Mouse (Mus musculus) heart, postnatal 0 days (tissue): ENCODE measurements around the gene Prpf38b. TPM values are rescaled to one million over a fixed set of nuclear protein-coding genes. Genes with fewer than 3 reads are reported as not detected.

Experiments used
- ATAC-seq: fragments of 200-750 bp; cut with Nextera tagmentation; 2 replicates; pipeline ENCODE4 v1.8.0; 2017; ENCODE audit warnings: low read depth, moderate number of reproducible peaks, moderate library complexity; ENCODE audit not compliant: insufficient read depth
- DNase-seq: peaks from one replicate; pipeline ENCODE4 v3.0.0-alpha.2; 2016; ENCODE audit warnings: low spot score
- H3K27ac ChIP-seq: fragments of 300-500 bp; sonication (generic); 2 replicates; pipeline ENCODE4 v1.5.1; 2014; ENCODE audit warnings: low read depth, mild to moderate bottlenecking
- H3K27me3 ChIP-seq: fragments of 300-500 bp; sonication (generic); 2 replicates; pipeline ENCODE4 v1.6.1; 2014; ENCODE audit warnings: low read length, mixed read lengths; ENCODE audit not compliant: control insufficient read depth, insufficient read depth
- H3K36me3 ChIP-seq: fragments of 300-500 bp; sonication (generic); replicated peaks from 2 replicates; pipeline ENCODE4 v1.6.1; 2014; ENCODE audit warnings: low read length, mixed read lengths; ENCODE audit not compliant: control insufficient read depth, insufficient read depth
- H3K4me1 ChIP-seq: fragments of 300-500 bp; sonication (generic); 2 replicates; pipeline ENCODE4 v1.6.1; 2014; ENCODE audit warnings: antibody characterized with exemption; ENCODE audit not compliant: control insufficient read depth, insufficient read depth
- H3K4me2 ChIP-seq: fragments of 300-500 bp; sonication (generic); 2 replicates; pipeline ENCODE4 v1.6.1; 2014; ENCODE audit warnings: low read depth, mild to moderate bottlenecking, low read length, moderate library complexity
- H3K4me3 ChIP-seq: fragments of 300-500 bp; sonication (generic); 2 replicates; pipeline ENCODE4 v1.5.1; 2014; ENCODE audit warnings: low read depth, low read length
- H3K9ac ChIP-seq: fragments of 300-500 bp; sonication (generic); replicated peaks from 2 replicates; pipeline ENCODE4 v1.6.1; 2014; ENCODE audit warnings: low read depth, low read length, mixed read lengths
- H3K9me3 ChIP-seq: fragments of 300-500 bp; sonication (generic); replicated peaks from 2 replicates; pipeline ENCODE4 v1.6.1; 2016; ENCODE audit warnings: low read length; ENCODE audit not compliant: control insufficient read depth
- CTCF ChIP-seq: IDR thresholded peaks from 2 replicates; pipeline ENCODE4 v1.5.1; 2016; ENCODE audit warnings: antibody characterized with exemption, control low read depth, low read depth
- EP300 ChIP-seq: IDR thresholded peaks from 2 replicates; pipeline ENCODE4 v1.6.1; 2016; ENCODE audit warnings: antibody characterized with exemption, low read depth
- WGBS: fragments of 180-500 bp; shearing (Covaris S2); extraction: QIAGEN DNeasy Blood & Tissue Kit; methylation state at CpG from one replicate; pipeline ENCODE4 v1.1.7; 2014; 5-methylcytosine and 5-hydroxymethylcytosine counted together
- polyA plus RNA-seq: library from polyadenylated mRNA; unstranded; fragments of >200 nt; fragmentation: Nextera tagmentation; extraction: Ambion mirVana; gene quantifications from 2 replicates; pipeline ENCODE4 v1.2.1, GENCODE M21; 2015
- total RNA-seq: library from RNA; depleted of rRNA; stranded (reverse); fragments of >200 nt; gene quantifications from 2 replicates; pipeline ENCODE4 v1.2.3, GENCODE M21; 2014; ENCODE audit warnings: low replicate concordance; rRNA removed

The Prpf38b gene
- total RNA-seq (25.2 and 33.8 TPM in 2 replicates), polyA plus RNA-seq (27.5 and 27.8 TPM in 2 replicates)

DNA sequence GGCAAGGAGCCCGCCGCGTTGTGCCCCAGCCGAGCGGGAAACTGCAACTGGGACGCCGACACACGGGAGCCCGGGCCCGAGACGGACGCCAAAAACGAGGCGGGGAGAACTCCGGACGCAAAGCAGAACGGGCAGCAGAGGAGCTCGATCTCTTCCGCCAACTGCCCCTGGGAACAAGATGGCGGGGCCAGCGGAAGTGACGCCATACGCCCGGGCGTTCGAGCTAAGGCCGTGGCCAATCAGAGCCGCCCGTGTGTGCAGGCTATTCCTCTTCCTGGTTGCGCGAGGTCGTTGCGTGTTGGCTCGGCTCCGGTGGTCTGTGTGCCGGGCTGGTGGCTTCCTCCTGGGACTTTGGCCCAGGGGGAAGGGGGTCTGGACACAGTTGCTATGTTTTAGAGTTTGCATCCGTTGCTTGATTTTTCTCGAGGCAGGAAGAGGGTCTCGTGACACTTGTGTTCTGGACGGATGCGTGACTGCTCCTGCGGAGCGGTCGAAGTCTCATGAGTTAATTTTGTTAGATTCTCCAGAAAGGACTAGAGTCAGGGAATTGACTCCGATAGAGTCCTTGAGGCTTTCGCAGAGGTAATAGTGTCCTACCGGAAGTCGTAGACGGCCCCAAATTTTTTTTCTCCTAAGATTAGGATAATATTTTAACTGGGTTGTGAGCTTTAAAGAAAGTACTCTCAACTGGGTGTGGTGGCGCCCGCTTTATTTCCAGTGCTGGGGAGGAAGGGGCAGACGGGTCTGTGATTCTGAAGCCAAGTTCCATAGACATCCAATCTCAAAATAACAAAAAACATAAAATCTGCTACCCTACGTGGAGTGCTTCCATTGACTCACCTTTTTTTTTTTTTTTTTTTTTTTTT is at the start of gene Prpf38b:
Prpf38b (minus strand) TSS at position 180 of the 866 bp plus-strand sequence.
- Histone ChIP-seq H3K4me2 (peak within 1 kb of the TSS; percentile 98), H3K4me3 (peak within 1 kb of the TSS; percentile 99), H3K36me3 (peaks cover 15% of the 10 kb centered on the region; the same call in 1 of the 2 replicates), H3K9me3 (no peaks in the 10 kb centered on the region), H3K27me3 (no peaks in the 10 kb centered on the region), H3K27ac (peak within 1 kb of the TSS; percentile 100), H3K9ac (peak within 1 kb of the TSS; percentile 92), H3K4me1 (peaks cover 7% of the 10 kb centered on the region)
- ATAC-seq (peak; percentile 98), DNase-seq (peak; percentile 94)
- WGBS = under 1% methylated on average over 53 of the region's 53 CpGs
- TF ChIP-seq EP300 (no peak; the same call in 1 of the 2 replicates), CTCF (no peak)

- no peak overlapping the region for H3K27ac ChIP-seq
- 51% methylated on average over 7 of the region's 7 CpGs for WGBS
- DNase-seq (no peak), ATAC-seq (no peak)
- H3K36me3 ChIP-seq = no peaks in the 10 kb centered on the region
- H3K9ac ChIP-seq = no peak overlapping the region
- no peaks in the 10 kb centered on the region for H3K27me3 ChIP-seq
- TF ChIP-seq EP300 (no peak), CTCF (no peak)
- H3K9me3 ChIP-seq = no peaks in the 10 kb centered on the region
- H3K4me2 ChIP-seq = peak overlapping the region; percentile 38
- 0 out of 2 replicates have a peak, but pooled peaks cover 2% of the 10 kb centered on the region for H3K4me1 ChIP-seq
- no peak overlapping the region for H3K4me3 ChIP-seq
These were observed 49.7 kb upstream of the Prpf38b start for GRCm38 (mm10) chr3:108961226-108961625.

DNA sequence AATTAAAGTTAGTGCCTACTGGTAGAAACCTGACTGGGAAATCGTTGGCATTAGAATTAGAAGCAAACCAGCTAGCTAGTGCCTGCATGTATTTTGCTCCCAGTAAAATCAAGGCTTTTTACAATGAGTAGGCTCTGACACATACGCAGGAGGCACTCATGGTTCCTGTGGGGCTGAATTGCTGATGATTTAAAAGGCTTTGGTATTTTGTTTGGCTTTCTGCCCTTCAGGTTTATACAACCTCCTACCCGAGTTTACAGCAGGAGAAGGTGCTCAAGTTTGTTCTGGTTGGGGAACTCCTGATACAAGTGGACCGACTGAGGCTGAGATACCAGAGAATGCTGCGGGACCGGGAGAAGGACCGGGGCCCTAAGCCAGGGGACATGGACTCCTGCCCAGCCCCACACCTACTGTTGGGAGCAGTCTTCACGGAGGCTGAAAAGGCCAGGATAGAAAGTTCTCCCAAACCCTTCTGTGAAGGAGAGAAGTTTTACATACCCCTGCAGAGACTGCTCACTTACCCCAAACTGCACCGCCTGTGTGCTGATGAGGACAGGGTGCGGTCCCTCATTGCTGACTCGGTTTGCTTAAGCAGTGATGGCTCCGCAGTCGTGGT is 48.3 kb upstream of the Prpf38b start:
- Histone ChIP-seq H3K36me3 (no peaks in the 10 kb centered on the region), H3K4me1 (0 out of 2 replicates have a peak, but pooled peaks cover 2% of the 10 kb centered on the region), H3K4me2 (no peak overlapping the region), H3K4me3 (no peak overlapping the region), H3K9me3 (no peaks in the 10 kb centered on the region), H3K9ac (no peak overlapping the region), H3K27me3 (no peaks in the 10 kb centered on the region), H3K27ac (no peak overlapping the region)
- no peak for TF ChIP-seq EP300
- TF ChIP-seq CTCF = no peak
- ATAC-seq (no peak), DNase-seq (no peak)
- WGBS = 68% methylated on average over 13 of the region's 13 CpGs

- H3K4me2 ChIP-seq = no peak overlapping the region
- no peak overlapping the region for H3K27ac ChIP-seq
- TF ChIP-seq EP300 (no peak), CTCF (no peak)
- H3K4me1 ChIP-seq = 0 out of 2 replicates have a peak, but pooled peaks cover 2% of the 10 kb centered on the region
- DNase-seq = no peak
- H3K27me3 ChIP-seq = no peaks in the 10 kb centered on the region
- no peak for ATAC-seq
- no peak overlapping the region for H3K9ac ChIP-seq
- no peaks in the 10 kb centered on the region for H3K36me3 ChIP-seq
- H3K4me3 ChIP-seq = no peak overlapping the region
- H3K9me3 ChIP-seq = no peaks in the 10 kb centered on the region
These were observed 46.4 kb upstream of the Prpf38b start for GRCm38 (mm10) chr3:108957976-108958375.

- WGBS = 89% methylated on average over 10 of the region's 10 CpGs
- ATAC-seq = no peak
These were observed 29.5 kb upstream of the Prpf38b start for GRCm38 (mm10) chr3:108940996-108941395.

More at GRCm38 (mm10) chr3:108940996-108941395, 29.5 kb upstream of the Prpf38b start:
- DNase-seq = no peak
- H3K4me2 ChIP-seq = no peak overlapping the region
- no peak overlapping the region for H3K27ac ChIP-seq
- H3K9me3 ChIP-seq = no peaks in the 10 kb centered on the region
- H3K4me3 ChIP-seq = no peak overlapping the region
- H3K9ac ChIP-seq = no peak overlapping the region
- no peak for TF ChIP-seq EP300
- TF ChIP-seq CTCF = no peak
- no peaks in the 10 kb centered on the region for H3K36me3 ChIP-seq
- H3K4me1 ChIP-seq = no peaks in the 10 kb centered on the region
- peaks cover 6% of the 10 kb centered on the region; the same call in 1 of the 2 replicates for H3K27me3 ChIP-seq
